Mouse (Mus musculus): Measurements from ENCODE around the gene Snrnp48.
A peak's percentile ranks its signal among the peaks of the same experiment; 100 is the strongest.

Snrnp48 gene

GRCm38 (mm10) chr13:38204702-38205482 is at the start of gene Snrnp48:
Gene Snrnp48 (plus strand): TSS chr13:38204938.
- peak; percentile 87 to 88 for DNase-seq (ENCODE audit: low spot score in 2 of 2)

GRCm38 (mm10) chr13:38155523-38155922 is 49.2 kb upstream of the Snrnp48 start:
- no peak for DNase-seq (ENCODE audit: low spot score in 2 of 2)

- no peak for DNase-seq (ENCODE audit: low spot score in 2 of 2)
Measured at GRCm38 (mm10) chr13:38157635-38158034, 47.1 kb upstream of the Snrnp48 start.

- no peak for DNase-seq (ENCODE audit: low spot score in 2 of 2)
Measured at GRCm38 (mm10) chr13:38162002-38162401, 42.7 kb upstream of the Snrnp48 start.

GRCm38 (mm10) chr13:38162668-38163067 is 42.1 kb upstream of the Snrnp48 start:
- DNase-seq (ENCODE audit: low spot score in 2 of 2), result no peak

GRCm38 (mm10) chr13:38164932-38165331 is 39.8 kb upstream of the Snrnp48 start:
- DNase-seq (ENCODE audit: low spot score in 2 of 2), result no peak

- DNase-seq (ENCODE audit: low spot score in 2 of 2), result no peak
Measured at GRCm38 (mm10) chr13:38167056-38167455, 37.7 kb upstream of the Snrnp48 start.

- DNase-seq (ENCODE audit: low spot score in 2 of 2), result no peak
Measured at GRCm38 (mm10) chr13:38170707-38171144, 34.0 kb upstream of the Snrnp48 start.

GRCm38 (mm10) chr13:38193406-38193805 is 11.3 kb upstream of the Snrnp48 start:
- DNase-seq (ENCODE audit: low spot score in 2 of 2), result no peak

- no peak for DNase-seq (ENCODE audit: low spot score in 2 of 2)
Measured at GRCm38 (mm10) chr13:38201413-38201812, 3.3 kb upstream of the Snrnp48 start.

GRCm38 (mm10) chr13:38204171-38204570 is 567 bp upstream of the Snrnp48 start:
- DNase-seq (ENCODE audit: low spot score in 2 of 2), result no peak

GRCm38 (mm10) chr13:38211122-38211521 is 6.4 kb downstream of the Snrnp48 start:
- no peak for DNase-seq (ENCODE audit: low spot score in 2 of 2)

- no peak for DNase-seq (ENCODE audit: low spot score in 2 of 2)
Measured at GRCm38 (mm10) chr13:38218686-38219085, 13.9 kb downstream of the Snrnp48 start.

- no peak for DNase-seq (ENCODE audit: low spot score in 2 of 2)
Measured at GRCm38 (mm10) chr13:38220331-38220730, 15.6 kb downstream of the Snrnp48 start.

GRCm38 (mm10) chr13:38230177-38230821 is 25.6 kb downstream of the Snrnp48 start:
- no peak for DNase-seq (ENCODE audit: low spot score in 2 of 2)

- DNase-seq (ENCODE audit: low spot score in 2 of 2), result no peak
Measured at GRCm38 (mm10) chr13:38232411-38232810, 27.7 kb downstream of the Snrnp48 start.

- no peak for DNase-seq (ENCODE audit: low spot score in 2 of 2)
Measured at GRCm38 (mm10) chr13:38232856-38233625, 28.3 kb downstream of the Snrnp48 start.

GRCm38 (mm10) chr13:38234651-38235050 is 29.9 kb downstream of the Snrnp48 start:
- no peak for DNase-seq (ENCODE audit: low spot score in 2 of 2)

GRCm38 (mm10) chr13:38235370-38235769 is 30.6 kb downstream of the Snrnp48 start:
- DNase-seq (ENCODE audit: low spot score in 2 of 2), result no peak

GRCm38 (mm10) chr13:38248151-38248550 is 43.4 kb downstream of the Snrnp48 start:
- no peak for DNase-seq (ENCODE audit: low spot score in 2 of 2)

GRCm38 (mm10) chr13:38251226-38251625 is 46.5 kb downstream of the Snrnp48 start:
- DNase-seq (ENCODE audit: low spot score in 2 of 2), result no peak

GRCm38 (mm10) chr13:38253696-38254095 is 49.0 kb downstream of the Snrnp48 start:
- DNase-seq (ENCODE audit: low spot score in 2 of 2), result no peak
